Mouse (Mus musculus) mouse trophoblast stem cell (cell line): ENCODE results near the gene Lhfp.
"Not testable (repeated sequence)": the region's sequence is repeated elsewhere in the genome, so short reads cannot be mapped to it uniquely, and the experiment has no call there.

Experiments used
- in situ Hi-C, 2 experiments: fragments of 300-500 bp; cut with MseI, MboI; formaldehyde crosslinking; loops; 2 replicates in 1 of 2; 3 replicates in 1 of 2; pipeline ENCODE4 v1.15.1; 2025

Gene Lhfp

GRCm38 (mm10) chr3:53253223-53253832, 212.0 kb downstream of the Lhfp start:
- in situ Hi-C loops, result no loop called here

- in situ Hi-C loops, result no loop called here
Measured at GRCm38 (mm10) chr3:53258657-53259158, 217.4 kb downstream of the Lhfp start.

DNA sequence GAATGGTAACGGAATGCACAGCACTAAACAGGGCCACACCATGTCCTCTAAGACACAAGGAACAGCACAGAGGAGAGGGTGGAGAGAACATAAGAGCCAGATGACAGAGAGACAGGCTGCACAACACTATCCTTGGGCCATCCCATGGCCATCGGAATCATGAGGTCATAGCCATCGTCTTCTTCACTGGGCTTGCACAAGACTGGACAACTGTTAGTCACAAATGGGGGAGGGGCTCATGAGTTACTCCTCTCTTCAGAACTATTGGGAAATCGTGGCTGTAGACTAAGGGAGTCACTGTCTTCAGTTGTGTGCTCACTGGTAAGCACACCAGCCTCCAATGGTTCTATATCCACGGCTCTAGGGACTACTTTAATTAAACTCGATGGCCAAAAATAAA, 224.8 kb downstream of the Lhfp start:
- in situ Hi-C loops, result no loop called here

DNA sequence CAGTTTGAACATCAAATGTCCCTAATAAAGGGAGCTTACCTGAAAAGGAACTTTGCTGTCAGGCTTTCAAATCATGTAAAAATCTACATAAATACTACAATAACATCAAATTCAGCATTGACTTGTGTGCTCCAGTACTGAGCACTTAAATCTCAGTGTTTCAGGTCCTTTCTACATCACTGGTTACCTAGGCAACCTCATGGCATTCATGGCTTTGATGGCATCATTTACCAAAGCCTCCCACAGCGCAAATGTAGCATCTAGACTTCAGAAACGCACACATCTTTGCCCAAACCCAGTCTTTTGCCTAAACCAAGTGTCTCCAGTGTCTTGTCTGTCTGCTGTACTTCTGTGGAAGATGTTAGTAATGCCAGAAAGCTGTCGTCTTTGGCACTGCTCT, 225.7 kb downstream of the Lhfp start:
- in situ Hi-C loops, result no loop called here

DNA sequence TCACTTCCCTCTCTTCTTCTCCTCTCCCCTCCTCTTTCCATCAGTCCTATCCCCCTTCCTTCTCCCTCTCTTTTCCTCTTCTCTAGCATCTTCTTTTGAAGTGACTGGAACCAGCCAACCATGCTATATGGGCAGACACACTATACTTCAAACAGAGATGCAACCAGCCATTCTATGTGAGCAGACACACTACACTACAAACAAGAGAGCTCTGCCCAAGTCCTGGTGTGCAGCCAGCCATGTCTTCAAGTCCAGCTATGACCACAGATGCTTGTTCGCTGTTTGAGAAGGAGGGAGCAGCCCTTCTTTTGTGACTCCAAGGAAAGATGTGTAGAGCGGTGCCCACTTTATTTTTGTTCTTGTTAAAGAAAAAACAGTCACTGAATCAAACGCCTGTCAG, 231.9 kb downstream of the Lhfp start:
- in situ Hi-C loops, result no loop called here

DNA sequence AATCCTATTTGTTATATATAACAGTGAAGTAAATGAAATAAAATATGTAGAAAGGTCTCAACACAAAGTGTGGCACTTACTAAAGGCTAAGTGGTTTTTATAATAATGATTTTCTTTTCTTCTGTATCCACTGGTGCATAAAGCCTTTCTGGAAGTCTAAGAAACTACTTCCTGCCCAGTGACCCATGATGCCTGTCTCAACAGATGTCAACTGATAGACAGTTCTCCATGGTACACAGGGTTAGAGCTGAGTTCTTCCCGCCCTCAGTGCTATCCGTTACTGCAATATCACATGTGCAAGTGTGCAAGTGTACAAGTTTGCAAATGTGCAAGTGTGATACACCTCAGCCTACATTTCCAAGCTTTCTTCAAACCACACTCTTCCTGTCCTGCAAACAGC, 236.7 kb downstream of the Lhfp start:
- in situ Hi-C loops, result no loop called here

GRCm38 (mm10) chr3:53282005-53282404, 240.7 kb downstream of the Lhfp start:
- in situ Hi-C loops, result not testable (repeated sequence)

DNA sequence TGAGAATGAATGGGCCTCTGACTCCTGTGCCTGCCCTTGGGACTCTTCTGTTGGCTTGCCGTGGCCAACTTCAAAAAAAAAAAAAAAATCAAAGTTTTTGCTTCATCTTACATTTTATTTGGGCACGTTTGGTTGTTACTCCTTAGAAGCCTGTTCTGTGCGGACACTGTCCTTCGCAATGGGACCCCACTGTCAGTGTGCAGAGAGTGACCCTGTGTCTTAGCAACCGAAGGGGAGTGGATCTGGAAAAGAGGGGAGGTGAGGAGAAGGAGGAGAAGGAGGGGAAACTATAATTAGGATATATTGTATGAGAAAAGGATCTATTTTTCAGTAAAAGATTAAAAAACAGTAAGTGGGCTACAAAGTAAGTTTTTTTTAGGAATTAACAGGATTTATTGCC, 242.7 kb downstream of the Lhfp start:
- in situ Hi-C loops, result no loop called here

DNA sequence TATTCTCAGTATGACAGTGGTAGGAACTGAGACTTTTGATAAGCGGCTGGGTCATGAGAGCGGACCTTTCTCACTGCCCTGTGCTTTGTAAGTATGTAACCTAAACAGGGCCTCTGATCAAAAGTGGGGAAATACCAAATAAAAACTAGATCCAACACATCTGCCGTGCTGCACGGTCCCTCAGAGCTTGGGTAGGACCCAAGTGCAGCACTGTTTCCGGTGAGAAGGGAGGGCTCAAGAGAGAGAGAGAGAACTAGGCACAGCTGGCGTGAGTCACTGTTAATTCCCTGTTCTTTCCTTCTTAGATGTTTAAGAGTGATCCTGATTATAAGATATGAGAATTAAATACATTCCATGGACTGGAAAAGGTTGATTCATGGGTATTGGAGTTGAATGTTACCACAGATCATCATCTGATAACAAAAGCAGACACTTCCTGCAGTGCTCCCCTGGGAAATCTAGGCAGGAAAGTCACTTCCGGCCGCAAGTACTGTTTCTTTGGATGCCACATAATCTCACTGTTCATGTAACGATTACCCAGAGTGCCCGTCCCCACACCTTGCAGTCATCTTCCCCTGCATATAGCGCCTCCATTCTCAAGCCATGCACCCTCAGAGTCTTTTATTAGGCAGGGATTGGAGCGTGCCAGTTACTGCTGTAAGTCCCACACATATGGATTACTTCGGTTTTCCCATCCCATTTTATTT, 243.3 kb downstream of the Lhfp start:
- in situ Hi-C loops, result no loop called here

GRCm38 (mm10) chr3:53288662-53289061, 247.3 kb downstream of the Lhfp start:
- in situ Hi-C loops, result no loop called here

DNA sequence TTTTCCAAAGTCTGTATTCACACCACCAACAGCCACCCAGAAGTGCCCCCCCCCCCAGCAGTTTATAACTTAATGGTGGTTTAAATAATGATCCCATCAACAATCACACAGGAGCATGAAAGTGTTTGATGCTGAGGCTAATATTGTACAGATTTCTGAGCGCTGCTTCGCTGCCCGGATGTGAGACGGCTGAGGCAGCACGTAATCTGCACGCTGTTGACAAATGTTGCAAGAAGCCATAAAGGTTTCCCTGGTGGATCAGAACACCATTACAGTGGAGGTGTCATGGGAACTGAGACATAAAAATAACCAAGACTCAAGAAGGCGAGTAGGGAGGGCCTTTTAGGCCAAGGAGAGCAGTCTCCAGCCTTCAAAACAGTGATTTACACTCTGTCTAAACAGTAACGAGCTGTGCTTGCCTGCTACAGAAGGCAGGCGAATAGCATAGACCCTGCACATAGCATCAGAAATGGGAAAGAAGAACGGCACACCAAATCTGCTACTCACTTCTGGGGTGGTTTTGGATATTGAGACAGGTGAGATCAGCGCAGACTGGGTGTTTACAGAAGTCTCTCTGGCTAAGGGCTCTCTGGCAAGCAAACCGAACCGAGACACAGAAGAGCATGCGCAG, 248.4 kb downstream of the Lhfp start:
- in situ Hi-C loops, result no loop called here

DNA sequence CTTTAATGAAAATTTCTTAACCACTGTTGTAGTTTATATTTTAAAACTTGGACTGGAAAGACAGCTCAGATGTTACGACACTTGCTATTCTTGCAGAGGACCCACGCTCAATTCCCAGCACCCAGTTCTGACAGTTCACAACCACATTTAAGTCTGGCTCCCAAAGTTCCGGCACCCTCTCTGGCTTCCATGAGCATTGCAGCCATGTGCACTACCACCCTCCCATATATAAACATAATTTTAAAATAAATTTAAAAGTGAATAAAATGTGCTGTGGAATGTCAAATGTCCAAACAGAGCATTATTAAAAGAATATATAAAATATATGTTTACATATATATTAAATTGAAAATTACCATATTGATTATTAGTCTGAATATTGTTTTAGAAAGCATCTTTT, 249.9 kb downstream of the Lhfp start:
- in situ Hi-C loops, result no loop called here

DNA sequence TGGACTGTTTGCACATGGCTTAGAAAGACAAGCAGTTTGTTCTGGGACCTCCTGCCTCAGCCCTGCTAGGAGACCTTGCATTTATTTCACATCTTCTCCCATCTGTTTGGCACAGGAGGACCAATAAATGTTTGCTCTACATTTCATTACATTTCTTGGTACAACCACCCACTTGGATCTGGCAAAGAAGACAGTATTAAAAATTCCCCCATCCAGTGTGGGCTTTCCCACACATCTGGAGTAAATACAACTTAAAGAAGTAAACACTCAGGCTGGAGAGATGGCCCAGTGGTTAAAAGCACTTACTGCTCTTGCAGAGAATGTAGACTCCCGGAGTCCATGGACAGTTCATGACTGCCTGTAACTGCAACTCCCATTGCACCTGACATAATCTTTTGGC, 250.6 kb downstream of the Lhfp start:
- in situ Hi-C loops, result no loop called here

GRCm38 (mm10) chr3:53292474-53292873, 251.1 kb downstream of the Lhfp start:
- in situ Hi-C loops, result no loop called here

- in situ Hi-C loops, result no loop called here
Measured at GRCm38 (mm10) chr3:53292979-53293378, 251.7 kb downstream of the Lhfp start.

DNA sequence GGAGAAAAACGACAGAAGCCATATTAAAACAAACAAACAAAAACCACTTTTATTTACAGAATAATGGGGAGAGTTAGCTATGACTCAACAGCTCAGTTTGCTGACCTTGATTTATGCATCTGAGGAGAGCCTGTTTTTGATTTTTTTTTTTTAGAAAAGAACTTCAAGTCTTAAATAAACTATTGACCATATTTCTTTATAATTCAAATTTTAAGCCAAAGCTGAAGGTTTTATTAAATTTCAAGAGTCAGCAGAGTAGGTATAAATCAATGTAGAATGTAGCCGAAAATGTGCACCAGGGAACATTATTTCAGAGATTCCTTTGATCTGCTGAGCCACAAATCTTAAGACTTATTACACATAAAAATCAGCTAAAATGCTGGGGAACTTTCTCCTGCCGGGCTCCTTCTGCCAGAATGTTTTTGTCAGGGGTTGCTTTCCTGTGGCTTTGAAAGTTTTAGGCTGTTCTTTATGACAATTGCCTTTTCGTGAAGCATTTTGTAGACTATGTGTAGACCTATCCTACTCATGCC, 252.6 kb downstream of the Lhfp start:
- in situ Hi-C loops, result no loop called here

- in situ Hi-C loops, result no loop called here
Measured at GRCm38 (mm10) chr3:53294855-53295254, 253.5 kb downstream of the Lhfp start.

DNA sequence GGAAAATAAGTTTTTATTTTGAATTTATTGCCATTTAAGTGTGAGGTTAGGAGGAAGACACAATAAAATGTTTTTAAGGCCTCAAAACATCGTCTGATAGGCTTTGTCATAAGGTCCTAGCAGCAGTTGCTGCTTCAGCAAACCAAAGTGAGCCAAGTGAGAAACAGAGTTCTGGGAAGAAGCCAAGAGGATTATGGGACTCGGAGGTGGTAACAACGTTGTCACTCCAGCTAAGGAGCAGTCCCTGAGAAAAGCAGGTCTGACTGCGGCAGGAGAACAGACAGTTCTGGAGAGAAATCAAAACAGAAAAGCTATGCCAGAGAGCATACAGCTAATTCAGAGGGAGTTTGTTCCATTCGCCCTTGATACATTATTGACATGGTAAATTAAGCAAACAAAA, 260.5 kb downstream of the Lhfp start:
- in situ Hi-C loops, result no loop called here

DNA sequence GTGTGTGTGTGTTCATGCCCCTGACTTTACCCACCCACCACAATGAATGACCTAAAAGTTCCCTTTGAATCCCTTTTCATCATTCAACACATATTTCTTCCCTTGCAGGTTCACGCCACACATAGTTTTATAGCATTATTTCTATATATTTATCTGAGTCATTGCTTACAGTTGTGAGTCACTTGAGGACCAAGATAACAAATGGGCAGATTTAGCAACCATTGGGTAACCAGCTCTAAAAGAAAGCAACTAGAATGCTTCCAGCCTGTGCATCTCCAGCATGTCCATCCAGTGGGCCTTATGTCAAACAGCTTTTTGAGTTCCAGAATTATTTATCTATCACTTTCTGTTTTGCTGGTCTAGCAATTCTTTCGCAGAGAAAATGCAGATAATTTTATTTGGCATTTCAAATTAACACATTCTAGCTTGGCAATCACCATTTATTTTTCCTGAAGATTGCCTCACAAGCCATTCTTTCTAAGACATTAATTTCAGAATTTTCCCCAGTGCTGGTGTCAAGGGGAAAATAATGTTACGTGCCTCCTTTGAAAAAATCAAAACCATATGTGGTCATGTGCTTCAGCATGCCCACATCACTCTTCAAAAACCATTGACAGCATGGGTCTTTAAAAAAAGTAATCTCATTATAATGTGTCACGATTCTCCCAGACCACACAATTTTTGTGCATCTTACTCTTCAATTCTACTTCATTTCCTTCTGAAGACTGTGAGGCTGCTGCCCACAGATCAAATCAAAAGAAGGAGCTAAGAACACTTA, 263.0 kb downstream of the Lhfp start:
- in situ Hi-C loops, result no loop called here

- in situ Hi-C loops, result no loop called here
Measured at GRCm38 (mm10) chr3:53305860-53306259, 264.5 kb downstream of the Lhfp start.

DNA sequence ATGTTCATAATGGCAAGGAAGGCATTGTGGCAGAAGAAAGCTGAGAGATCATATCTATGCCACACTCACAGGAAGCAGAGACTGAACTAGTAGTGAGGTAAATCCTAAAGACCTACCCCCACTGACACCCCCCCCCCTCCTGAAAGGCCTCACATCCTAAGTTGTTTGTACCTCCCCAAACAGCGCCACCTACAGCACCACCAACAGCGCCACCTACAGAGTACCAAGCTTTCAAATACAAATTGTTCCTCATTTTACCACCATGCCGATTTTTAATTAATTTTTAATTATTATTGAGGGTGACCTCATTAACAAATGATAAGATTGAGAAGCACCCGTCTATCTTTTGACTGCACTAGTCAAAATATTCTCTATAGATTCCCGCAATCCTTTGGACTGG, 267.3 kb downstream of the Lhfp start:
- in situ Hi-C loops, result no loop called here

DNA sequence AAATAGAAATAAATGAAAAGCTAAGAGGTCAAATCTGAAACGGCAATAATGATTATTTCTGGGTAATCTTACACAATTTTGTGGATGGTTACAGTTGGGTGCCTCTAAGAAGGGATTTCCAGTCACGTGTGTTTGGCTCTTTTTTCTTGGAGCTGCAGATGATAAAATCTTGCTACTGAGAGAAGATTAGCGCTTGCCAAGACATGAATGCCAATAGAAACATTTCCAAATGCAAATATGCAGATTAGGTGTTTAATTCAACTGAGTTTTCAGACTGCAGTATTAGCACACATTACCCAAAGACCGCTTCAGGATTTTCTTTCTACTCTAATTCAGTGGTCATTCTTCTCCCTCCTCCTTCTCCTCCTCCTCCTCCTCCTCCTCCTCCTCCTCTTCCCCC, 268.8 kb downstream of the Lhfp start:
- in situ Hi-C loops, result no loop called here
